Mouse (Mus musculus) adrenal gland (tissue): ENCODE data around the gene Nes.

Source experiments
- intact Hi-C: fragments of 180-260 bp; cut with DNase I; formaldehyde crosslinking; loops from one replicate; pipeline ENCODE4 v1.15.1; 2025

The Nes gene

GRCm38 (mm10) chr3:87981894-87982835 lies 11.3 kb downstream of the Nes start:
- intact Hi-C loops: loop anchor here (10.0 kb wide), 1 partner anchor 47 kb away; the partner anchor contains the start of genes Isg20l2 and Rrnad1

GRCm38 (mm10) chr3:87982836-87983601 lies 12.1 kb downstream of the Nes start:
- intact Hi-C loops: loop anchor here (10.0 kb wide), 1 partner anchor 48 kb away; the partner anchor contains the start of genes Isg20l2 and Rrnad1

GRCm38 (mm10) chr3:87983627-87984026 lies 12.7 kb downstream of the Nes start:
- intact Hi-C loops: loop anchor here (10.0 kb wide), 1 partner anchor 49 kb away; the partner anchor contains the start of genes Isg20l2 and Rrnad1

DNA sequence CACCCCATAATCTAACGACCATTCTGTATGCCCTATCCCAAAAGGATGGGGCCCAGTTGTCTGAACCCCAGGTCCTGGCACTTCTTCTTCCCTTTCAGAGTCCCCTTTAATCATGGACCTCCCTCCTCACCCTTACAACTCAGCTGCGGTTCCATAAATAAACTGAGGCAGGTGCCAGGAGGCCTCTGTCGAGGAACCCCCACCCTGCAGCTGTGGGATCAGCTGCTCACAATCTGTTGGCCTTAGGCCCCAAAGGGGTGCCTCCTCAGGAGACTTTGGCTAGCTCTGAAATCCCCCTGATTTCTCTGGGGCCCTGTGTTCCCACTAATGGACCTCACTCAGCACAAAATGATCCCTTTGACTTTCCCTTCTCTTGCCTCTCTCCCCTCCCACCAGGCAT lies 13.2 kb downstream of the Nes start:
- intact Hi-C loops: loop anchor here (10.0 kb wide), 1 partner anchor 49 kb away; the partner anchor contains the start of genes Isg20l2 and Rrnad1

DNA sequence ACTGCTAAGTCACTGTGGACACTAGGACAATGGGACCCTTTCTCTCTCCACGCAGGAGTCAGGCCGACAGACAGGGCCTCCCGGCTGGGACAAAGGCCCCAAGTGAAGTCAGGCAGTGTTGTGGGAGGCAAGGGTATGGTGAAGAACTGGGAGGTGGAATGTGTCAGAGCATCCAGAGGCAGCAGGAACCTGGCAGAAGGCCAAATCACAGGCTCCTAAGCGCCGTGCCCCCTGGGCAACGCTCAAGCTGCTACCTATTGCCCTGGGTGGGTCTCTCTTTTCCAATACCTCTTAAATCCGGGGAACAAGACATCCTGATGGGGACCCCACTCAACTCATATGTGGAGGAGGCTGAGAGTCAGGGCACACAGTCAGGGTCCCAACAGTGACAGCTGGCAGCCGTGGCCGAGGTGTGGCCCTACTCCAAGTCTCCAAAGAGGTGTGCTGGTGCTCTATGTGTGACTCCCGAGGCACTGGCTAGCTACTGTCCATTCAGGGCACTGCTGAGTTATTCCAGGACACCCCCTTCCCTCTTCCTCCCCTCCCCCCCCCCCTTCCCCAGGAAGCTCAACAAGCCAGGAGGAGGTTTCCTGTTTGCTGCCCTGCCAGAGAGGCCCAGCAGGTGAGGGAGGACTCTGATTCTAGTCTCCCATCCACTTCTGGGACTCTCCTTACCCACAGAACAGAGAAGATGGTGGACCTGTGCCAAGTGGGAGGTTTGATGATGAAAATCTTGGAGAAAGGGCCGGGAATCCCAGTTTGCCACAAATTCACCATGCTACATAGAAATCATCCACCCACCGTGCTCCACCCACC lies 14.8 kb downstream of the Nes start:
- intact Hi-C loops: loop anchor here (10.0 kb wide), 1 partner anchor 51 kb away; the partner anchor contains the start of genes Isg20l2 and Rrnad1

DNA sequence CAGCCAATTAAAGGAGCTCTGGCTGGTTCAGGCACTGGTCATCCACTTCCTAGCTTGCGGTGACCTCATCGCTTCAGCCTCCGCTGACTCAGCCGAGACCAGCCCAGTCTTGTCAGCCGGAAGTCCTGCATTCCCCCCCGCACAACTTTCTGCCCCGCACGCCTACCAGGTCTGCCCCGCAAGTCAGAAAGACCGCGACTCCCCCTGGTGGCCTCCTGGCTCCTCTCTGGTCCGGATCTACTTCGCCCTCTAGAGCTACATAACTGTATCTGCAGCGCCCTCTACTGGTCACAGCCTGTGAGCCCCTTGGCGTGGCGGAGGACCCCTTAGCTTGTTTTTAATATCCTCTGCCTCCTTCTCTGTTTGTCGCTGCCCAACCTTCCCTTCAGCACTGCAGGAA lies 16.0 kb downstream of the Nes start:
- intact Hi-C loops: loop anchor here (1.0 to 10.0 kb wide), 2 partner anchors 17 to 52 kb away; partner anchors contain the start of genes Isg20l2 and Rrnad1

DNA sequence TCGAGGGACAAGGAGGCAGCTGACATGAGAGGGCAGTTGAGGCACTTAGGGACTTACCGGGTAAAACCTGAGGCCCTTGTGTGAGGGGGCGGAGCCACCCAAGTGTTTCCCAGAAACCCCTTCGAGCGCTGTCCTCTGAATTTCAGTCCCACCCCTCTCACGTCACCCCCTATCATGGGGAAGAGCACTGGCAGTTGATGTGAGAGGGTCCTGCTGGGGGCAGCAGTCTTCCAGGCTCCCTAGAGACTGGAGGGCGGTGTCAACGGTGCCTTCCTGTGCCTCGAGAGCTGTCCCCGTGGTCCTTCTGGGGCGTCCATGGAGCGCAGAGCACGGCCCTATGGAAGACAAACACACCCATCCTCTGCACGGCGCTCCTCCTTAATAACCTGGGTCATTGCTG lies 16.8 kb downstream of the Nes start:
- intact Hi-C loops: loop anchor here (1.0 to 10.0 kb wide), 2 partner anchors 17 to 53 kb away; partner anchors contain the start of genes Isg20l2 and Rrnad1

DNA sequence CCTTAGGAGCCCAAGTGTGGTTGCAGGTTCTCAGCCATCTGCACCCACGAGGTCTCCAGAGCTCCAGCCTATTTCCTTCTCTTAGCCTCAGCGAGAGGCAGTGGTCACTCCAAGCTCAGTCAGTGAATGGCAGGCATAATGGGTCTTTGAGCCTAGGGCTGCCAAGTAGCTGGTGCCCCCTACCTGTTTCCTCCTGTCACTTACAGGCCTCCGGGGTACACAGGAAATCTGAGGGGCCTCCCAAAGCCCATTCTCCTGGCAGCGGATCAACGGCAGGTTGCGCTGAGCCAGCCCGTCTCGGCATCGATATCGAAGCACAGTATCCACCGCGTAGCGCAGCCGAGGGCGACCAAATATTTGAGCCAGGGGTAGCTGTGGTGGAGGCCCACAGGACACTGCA lies 17.2 kb downstream of the Nes start:
- intact Hi-C loops: loop anchor here (10.0 kb wide), 1 partner anchor 53 kb away; the partner anchor contains the start of genes Isg20l2 and Rrnad1

DNA sequence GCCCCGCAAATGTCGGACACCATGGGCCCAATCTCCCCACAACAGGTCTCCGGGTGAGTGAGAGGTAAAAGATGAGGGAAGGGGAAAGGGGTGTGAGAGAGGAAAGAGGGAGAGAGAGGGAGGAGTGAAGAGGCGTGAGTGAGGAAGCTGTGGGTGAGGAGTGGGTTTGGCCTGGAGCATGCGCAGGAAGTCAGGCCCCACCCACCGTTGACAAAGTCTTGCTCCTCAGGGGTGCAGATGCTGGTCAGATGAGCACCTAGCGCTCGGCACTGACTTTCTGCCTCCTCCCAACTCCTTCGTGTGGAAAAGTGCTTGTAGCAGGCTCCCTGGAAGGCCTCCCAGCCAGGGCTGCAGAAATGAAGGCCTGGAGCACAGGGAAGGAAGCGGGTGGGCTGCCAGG lies 19.1 kb downstream of the Nes start:
- intact Hi-C loops: loop anchor here (10.0 kb wide), 1 partner anchor 55 kb away; the partner anchor contains the start of genes Isg20l2 and Rrnad1

DNA sequence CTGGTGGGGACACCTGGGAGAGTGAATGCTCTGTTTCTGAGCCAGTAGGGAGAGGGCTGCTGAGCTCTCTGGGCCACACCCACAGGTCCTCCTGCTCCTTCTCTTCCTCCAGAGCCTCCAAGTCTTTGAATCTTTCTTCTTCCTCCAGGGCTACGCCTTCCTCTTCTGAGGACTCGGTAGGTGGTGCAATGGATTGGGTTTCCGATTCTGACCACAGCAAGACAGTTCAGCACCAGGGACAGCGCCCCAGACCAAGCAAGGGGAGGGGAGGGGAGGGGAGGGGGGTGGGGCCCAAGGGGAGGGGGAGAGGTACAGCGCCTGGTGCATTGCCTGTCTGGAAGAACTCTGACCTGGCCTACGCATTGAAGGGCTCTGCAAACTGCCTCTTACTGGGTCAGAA lies 22.6 kb downstream of the Nes start:
- intact Hi-C loops: no loop called here

DNA sequence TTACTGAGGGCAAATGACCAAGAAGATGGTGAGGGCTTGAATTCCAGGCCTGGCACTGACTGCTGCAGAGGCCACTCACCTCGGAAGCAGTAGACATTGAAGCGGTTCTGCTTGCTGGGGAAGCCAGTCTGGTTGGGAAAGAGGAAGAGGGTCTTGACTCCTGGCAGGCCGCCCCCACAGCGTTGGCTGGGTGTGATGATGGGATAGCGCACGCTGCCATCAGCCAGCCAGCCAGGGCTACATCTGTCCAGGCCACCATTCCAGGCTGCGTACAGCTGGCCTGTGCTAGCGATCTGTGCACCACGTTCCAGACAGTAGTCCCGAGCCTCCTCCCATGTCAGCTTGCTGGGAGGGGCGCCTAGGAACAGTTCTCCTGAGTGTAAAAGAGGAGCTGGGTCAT lies 24.5 kb downstream of the Nes start:
- intact Hi-C loops: no loop called here

DNA sequence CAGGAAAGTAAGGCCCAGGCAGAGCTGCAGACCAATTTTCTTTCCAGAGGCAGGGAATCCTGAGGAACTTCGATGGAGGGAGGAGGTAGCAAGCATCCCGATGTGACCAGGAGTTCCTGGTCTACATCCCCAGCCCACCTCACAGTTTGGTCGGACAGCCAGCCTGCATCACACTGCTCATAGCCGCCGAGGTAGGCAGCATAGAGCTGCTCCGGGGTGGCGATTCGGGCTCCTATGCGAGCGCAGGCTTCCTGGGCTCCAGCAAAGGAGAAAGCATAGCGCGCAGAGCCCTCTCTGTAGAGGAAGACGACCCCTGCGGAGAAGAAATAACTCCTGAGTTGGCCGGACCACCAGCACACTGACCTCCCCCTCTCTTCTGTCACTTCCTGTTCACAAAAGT lies 25.5 kb downstream of the Nes start:
- intact Hi-C loops: no loop called here

- intact Hi-C loops: no loop called here
Observed at GRCm38 (mm10) chr3:87996971-87997614, 26.2 kb downstream of the Nes start.

DNA sequence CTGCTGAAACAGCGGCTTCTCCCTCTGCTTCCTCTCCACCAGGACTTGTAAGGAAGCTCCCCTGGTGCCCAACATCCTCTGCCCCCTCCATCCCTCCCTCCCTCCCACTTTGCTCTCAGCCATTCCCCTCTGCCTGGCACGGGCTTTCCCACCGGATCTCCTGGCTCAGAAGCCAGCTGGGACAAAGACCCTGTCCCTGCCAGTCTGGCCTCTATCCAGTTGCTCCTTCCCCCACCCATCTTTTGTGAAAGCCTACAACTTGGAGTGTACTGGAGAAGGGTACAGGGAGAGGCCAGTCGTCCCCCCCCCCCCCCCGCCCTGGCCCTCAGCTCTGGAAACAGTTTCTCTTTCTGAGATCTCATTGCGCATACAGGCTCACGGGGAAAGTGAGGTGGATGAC lies 27.9 kb downstream of the Nes start:
- intact Hi-C loops: no loop called here

DNA sequence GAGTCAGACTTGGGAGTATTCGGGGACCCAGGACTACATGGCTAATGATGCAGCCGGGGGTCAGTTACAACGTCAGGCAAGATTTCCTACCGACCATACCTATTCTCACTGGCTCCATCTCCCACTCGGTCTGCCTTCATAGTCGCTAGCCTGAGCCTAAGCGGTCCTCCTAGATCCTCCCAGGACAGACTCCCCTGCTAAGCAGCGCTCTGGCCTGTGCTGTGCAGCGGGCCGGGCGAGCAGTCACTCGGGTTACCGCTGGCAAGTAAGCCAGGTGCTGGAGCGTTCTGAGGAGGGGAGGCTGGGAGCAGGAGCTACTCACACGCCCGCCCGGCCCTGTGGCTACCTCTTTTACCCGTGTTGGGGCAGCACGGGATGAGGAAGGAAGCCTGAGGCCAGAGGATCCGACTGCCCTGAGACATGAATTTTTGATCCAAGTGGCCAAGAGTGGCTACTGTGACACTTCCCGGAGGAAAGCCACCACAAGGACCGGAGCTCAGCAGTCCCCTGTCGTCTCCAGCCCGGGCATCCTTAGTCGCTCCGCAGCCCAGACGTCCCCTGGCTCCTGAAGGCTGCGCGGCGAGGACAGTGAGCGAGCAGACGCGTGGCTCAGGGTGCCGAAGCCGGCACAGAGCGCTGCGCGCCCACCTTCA lies 28.5 kb downstream of the Nes start:
- intact Hi-C loops: no loop called here

DNA sequence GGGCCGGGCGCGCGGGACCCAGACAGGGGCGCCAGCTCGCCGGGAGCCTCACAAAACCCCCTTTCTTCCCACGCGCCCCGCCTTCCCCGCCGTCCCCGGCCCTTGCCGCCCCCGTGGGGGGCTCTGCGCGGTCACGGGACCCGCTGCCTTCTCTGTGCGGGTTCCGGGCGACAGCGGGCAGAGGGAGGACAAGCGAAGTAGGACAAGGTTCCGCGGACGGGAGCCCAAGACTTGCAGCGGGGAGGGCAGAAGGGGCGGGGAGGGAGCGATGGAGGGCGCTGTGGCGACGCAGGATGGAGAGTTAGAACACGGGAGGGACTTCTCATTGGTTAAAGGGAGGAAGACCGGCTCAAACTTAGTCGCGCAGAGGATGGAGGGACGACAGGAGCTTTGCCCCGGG lies 29.3 kb downstream of the Nes start, which contains the start of gene Bcan:
Bcan (minus strand) TSS at position 50 of the 400 bp plus-strand sequence.
- intact Hi-C loops: no loop called here

DNA sequence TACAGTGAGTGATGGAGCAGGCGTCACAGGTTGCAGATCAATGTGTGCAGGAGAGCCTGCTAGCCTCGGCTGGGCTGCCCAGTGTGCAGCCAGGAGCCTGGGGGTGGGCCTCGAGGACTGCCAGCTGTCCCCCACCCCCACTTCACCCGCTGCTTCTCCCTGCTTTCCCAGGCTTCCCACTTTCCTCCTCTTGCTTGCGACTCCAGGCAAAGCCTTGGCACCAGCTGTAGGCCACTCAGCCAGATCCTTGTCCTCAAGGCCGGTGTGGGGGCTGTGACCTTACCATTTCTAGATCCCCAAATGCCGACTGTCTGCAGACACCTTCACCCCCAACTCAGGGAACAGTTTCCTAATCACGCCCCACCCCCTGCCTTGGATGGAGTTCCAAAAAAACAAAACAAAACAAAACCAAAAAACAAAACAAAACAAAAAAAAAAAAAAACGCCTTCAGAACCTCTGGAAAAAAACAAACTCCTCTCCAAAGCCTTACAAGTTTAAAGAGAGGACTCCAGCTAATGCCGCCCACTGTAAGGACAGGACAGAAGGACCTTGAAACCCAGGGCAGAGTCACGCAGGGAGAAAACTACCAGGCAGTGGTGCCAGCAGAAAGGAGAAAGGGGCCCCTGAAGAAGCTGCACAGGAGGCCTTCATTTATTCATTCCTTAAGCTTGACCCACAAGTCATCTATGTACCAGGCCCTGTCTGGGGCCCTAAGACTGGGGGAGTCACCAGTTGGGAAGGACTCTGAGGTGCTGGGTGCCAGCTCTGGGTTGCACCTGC lies 30.1 kb downstream of the Nes start:
- intact Hi-C loops: no loop called here

- intact Hi-C loops: no loop called here
Observed at GRCm38 (mm10) chr3:88002291-88002976, 31.6 kb downstream of the Nes start.
